Mouse (Mus musculus) hindbrain, embryonic 12.5 days (tissue): ENCODE data around the gene Ust. TPM values are rescaled to one million over a fixed set of nuclear protein-coding genes. Genes with fewer than 3 reads are reported as not detected.

Experiments
- ATAC-seq: fragments of 200-750 bp; cut with Nextera tagmentation; 2 replicates; pipeline ENCODE4 v1.8.0; 2017; ENCODE audit warnings: moderate TSS enrichment; ENCODE audit not compliant: low FRiP score
- H3K27ac ChIP-seq: fragments of 300-500 bp; sonication (generic); 2 replicates; pipeline ENCODE4 v1.5.1; 2016; ENCODE audit warnings: mild to moderate bottlenecking
- H3K27me3 ChIP-seq: fragments of 300-500 bp; sonication (generic); 2 replicates; pipeline ENCODE4 v1.6.1; 2016; ENCODE audit warnings: mild to moderate bottlenecking
- H3K36me3 ChIP-seq: fragments of 300-500 bp; sonication (generic); 2 replicates; pipeline ENCODE4 v1.6.1; 2016; ENCODE audit warnings: mild to moderate bottlenecking
- H3K4me1 ChIP-seq: fragments of 300-500 bp; sonication (generic); 2 replicates; pipeline ENCODE4 v1.6.1; 2016
- H3K4me2 ChIP-seq: fragments of 300-500 bp; sonication (generic); replicated peaks from 2 replicates; pipeline ENCODE4 v1.6.1; 2016; ENCODE audit warnings: mild to moderate bottlenecking
- H3K4me3 ChIP-seq: fragments of 300-500 bp; sonication (generic); 2 replicates; pipeline ENCODE4 v1.5.1; 2016; ENCODE audit warnings: mild to moderate bottlenecking
- H3K9ac ChIP-seq: fragments of 300-500 bp; sonication (generic); 2 replicates; pipeline ENCODE4 v1.6.1; 2016; ENCODE audit warnings: mild to moderate bottlenecking, moderate library complexity
- H3K9me3 ChIP-seq: fragments of 300-500 bp; sonication (generic); replicated peaks from 2 replicates; pipeline ENCODE4 v1.6.1; 2016; ENCODE audit warnings: mild to moderate bottlenecking
- WGBS: fragments of 180-500 bp; shearing (Covaris S2); methylation state at CpG from one replicate; pipeline ENCODE4 v1.1.7; 2016; 5-methylcytosine and 5-hydroxymethylcytosine counted together
- polyA plus RNA-seq: library from polyadenylated mRNA; unstranded; fragments of >200 nt; fragmentation: Nextera tagmentation; extraction: Ambion mirVana; gene quantifications from 2 replicates; pipeline ENCODE4 v1.2.1, GENCODE M21; 2016

The Ust gene
- polyA plus RNA-seq, 1 experiment from 2014 or later, result 4.4 TPM

- WGBS, result 78% methylated on average over 2 of the region's 2 CpGs
- no peak overlapping the region for H3K4me2 ChIP-seq
- H3K9me3 ChIP-seq, result peaks cover 5% of the 10 kb centered on the region
- peak; percentile 32; the same call in 1 of the 2 replicates for ATAC-seq
- H3K27me3 ChIP-seq, result no peaks in the 10 kb centered on the region
- H3K27ac ChIP-seq, result no peak overlapping the region
- H3K4me1 ChIP-seq, result peaks cover 32% of the 10 kb centered on the region
- H3K4me3 ChIP-seq, result no peak overlapping the region
- no peak overlapping the region for H3K9ac ChIP-seq
- H3K36me3 ChIP-seq, result no peaks in the 10 kb centered on the region
Observed at GRCm38 (mm10) chr10:8174697-8175096, 343.9 kb downstream of the Ust start.

GRCm38 (mm10) chr10:8174230-8174629, 344.4 kb downstream of the Ust start:
- H3K4me3 ChIP-seq, result no peak overlapping the region
- WGBS, result 46% methylated on average over 7 of the region's 7 CpGs
- H3K36me3 ChIP-seq, result no peaks in the 10 kb centered on the region
- no peaks in the 10 kb centered on the region for H3K27me3 ChIP-seq
- H3K27ac ChIP-seq, result no peak overlapping the region
- peaks cover 7% of the 10 kb centered on the region for H3K9me3 ChIP-seq
- no peak overlapping the region for H3K4me2 ChIP-seq
- no peak overlapping the region for H3K9ac ChIP-seq
- ATAC-seq, result peak; percentile 77; the same call in 1 of the 2 replicates
- peaks cover 32% of the 10 kb centered on the region for H3K4me1 ChIP-seq

- no peak overlapping the region for H3K4me3 ChIP-seq
Observed at GRCm38 (mm10) chr10:8173032-8173431, 345.6 kb downstream of the Ust start.

GRCm38 (mm10) chr10:8171556-8171955, 347.1 kb downstream of the Ust start:
- Histone ChIP-seq H3K27me3 (no peaks in the 10 kb centered on the region), H3K27ac (no peak overlapping the region), H3K9ac (no peak overlapping the region), H3K4me1 (peaks cover 25% of the 10 kb centered on the region), H3K4me3 (no peak overlapping the region), H3K9me3 (peaks cover 19% of the 10 kb centered on the region), H3K36me3 (no peaks in the 10 kb centered on the region), H3K4me2 (no peak overlapping the region)
- ATAC-seq, result no peak
- WGBS, result 91% methylated on average over 11 of the region's 11 CpGs

More at GRCm38 (mm10) chr10:8173032-8173431, 345.6 kb downstream of the Ust start:
- no peak overlapping the region for H3K4me2 ChIP-seq
- peaks cover 32% of the 10 kb centered on the region for H3K4me1 ChIP-seq
- no peak overlapping the region for H3K27ac ChIP-seq
- no peak overlapping the region for H3K9ac ChIP-seq
- peaks cover 19% of the 10 kb centered on the region for H3K9me3 ChIP-seq
- no peaks in the 10 kb centered on the region for H3K36me3 ChIP-seq
- no peak for ATAC-seq
- WGBS, result 78% methylated on average over 3 of the region's 3 CpGs
- no peaks in the 10 kb centered on the region for H3K27me3 ChIP-seq
